Mouse (Mus musculus): ENCODE measurements around the gene Aldh1b1.

DNA sequence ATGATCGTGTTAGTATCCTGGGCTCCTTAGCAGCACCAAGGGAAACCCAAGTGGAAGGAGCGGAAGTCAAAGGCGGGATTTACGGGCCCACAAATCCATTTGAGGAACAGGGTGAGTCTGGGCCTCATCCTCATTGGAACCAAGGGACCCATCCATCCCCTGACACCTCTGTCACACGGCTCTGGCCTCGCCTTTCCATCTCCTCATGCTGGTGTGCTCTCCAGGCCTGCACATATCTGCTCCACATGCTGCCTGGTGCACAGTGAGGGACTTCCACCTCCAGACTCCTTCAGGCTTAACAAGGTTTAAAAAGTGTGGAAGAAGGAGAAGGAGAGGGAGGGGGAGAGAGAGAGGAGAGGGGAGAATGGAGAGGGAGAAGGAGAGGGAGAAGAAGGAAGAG, 48.3 kb upstream of the Aldh1b1 start:
- TF ChIP-seq CTCF (IDR thresholded peaks at IDR 0.05; ENCODE audit: low read depth): no peak
- no peak for TF ChIP-seq EP300 (IDR thresholded peaks at IDR 0.05; ENCODE audit: low read depth)
